Mouse (Mus musculus): Measurements from ENCODE around the gene Sema3e.

- TF ChIP-seq CTCF (IDR thresholded peaks at IDR 0.05; ENCODE audit: extremely low read depth, insufficient read depth, low read length) (no peak), POLR2A (IDR thresholded peaks at IDR 0.05; ENCODE audit: extremely low read depth, insufficient read depth, low read length) (no peak)
Measured at GRCm38 (mm10) chr5:13987123-13987522, 38.0 kb upstream of the Sema3e start.

Measured in cortical plate, adult 2 months (tissue).